Mouse (Mus musculus) monocyte, adult 59 days (primary cell): ENCODE data around the gene Gm21312. TPM values are rescaled to one million over a fixed set of nuclear protein-coding genes. Genes with fewer than 3 reads are reported as not detected.

ENCODE experiments used
- total RNA-seq, 2 experiments: library from RNA; stranded (reverse); gene quantifications; one replicate each; pipeline ENCODE4 v1.2.4; 2023

Gm21312 gene
- total RNA-seq = not detected

GRCm38 (mm10) chr10:104176724-104177123, at the start of gene Gm21312:
Gene Gm21312, plus strand, starts transcription at chr10:104177024.

GRCm38 (mm10) chr10:104142687-104143086, 34.1 kb upstream of the Gm21312 start, which contains the start of gene Gm21293:
Gene Gm21293, plus strand, starts transcription at chr10:104142987.

GRCm38 (mm10) chr10:104151197-104151596, 25.6 kb upstream of the Gm21312 start, which contains the start of gene Gm6763:
Gene Gm6763, plus strand, starts transcription at chr10:104151497.

GRCm38 (mm10) chr10:104159706-104160105, 17.1 kb upstream of the Gm21312 start, which contains the start of gene Gm8764:
Gene Gm8764, plus strand, starts transcription at chr10:104160006.

GRCm38 (mm10) chr10:104168215-104168614, 8.6 kb upstream of the Gm21312 start, which contains the start of gene Gm21304:
Gene Gm21304, plus strand, starts transcription at chr10:104168515.

GRCm38 (mm10) chr10:104185233-104185632, 8.4 kb downstream of the Gm21312 start, which contains the start of gene Gm20765:
Gene Gm20765, plus strand, starts transcription at chr10:104185533.

GRCm38 (mm10) chr10:104193742-104194141, 16.9 kb downstream of the Gm21312 start, which contains the start of gene Gm4340:
Gene Gm4340, plus strand, starts transcription at chr10:104194042.

Other genes with a start within 250 kb of the Gm21312 start
- not detected for gene Gm21293, start 34.0 kb upstream of the Gm21312 start, total RNA-seq
- not detected for gene Gm6763, start 25.5 kb upstream of the Gm21312 start, total RNA-seq
- gene Gm8764, start 17.0 kb upstream of the Gm21312 start, total RNA-seq = not detected
- not detected for gene Gm21304, start 8.5 kb upstream of the Gm21312 start, total RNA-seq
- gene Gm20765, start 8.5 kb downstream of the Gm21312 start, total RNA-seq = not detected
- gene Gm4340, start 17.0 kb downstream of the Gm21312 start, total RNA-seq = not detected